Mouse (Mus musculus) lung, postnatal 14 days (tissue): Measurements from ENCODE around the gene Hoxb3.

ENCODE experiments used
- DNase-seq: peaks from one replicate; pipeline ENCODE4 v3.0.0; 2021

Gene Hoxb3

GRCm38 (mm10) chr11:96319071-96319902 lies 3.8 kb upstream of the Hoxb3 start:
- no peak for DNase-seq

GRCm38 (mm10) chr11:96319910-96320309 lies 3.2 kb upstream of the Hoxb3 start:
- no peak for DNase-seq

GRCm38 (mm10) chr11:96320688-96321087 lies 2.4 kb upstream of the Hoxb3 start:
- no peak for DNase-seq

- DNase-seq, result no peak
Measured at GRCm38 (mm10) chr11:96321846-96322245, 1.3 kb upstream of the Hoxb3 start.

GRCm38 (mm10) chr11:96322738-96323137 lies 388 bp upstream of the Hoxb3 start:
- DNase-seq, result no peak

GRCm38 (mm10) chr11:96324125-96324524 lies 999 bp downstream of the Hoxb3 start:
- no peak for DNase-seq

- no peak for DNase-seq
Measured at GRCm38 (mm10) chr11:96324965-96325364, 1.8 kb downstream of the Hoxb3 start.

- no peak for DNase-seq
Measured at GRCm38 (mm10) chr11:96325747-96326212, 2.7 kb downstream of the Hoxb3 start.

GRCm38 (mm10) chr11:96326705-96327104 lies 3.6 kb downstream of the Hoxb3 start:
- DNase-seq, result no peak

GRCm38 (mm10) chr11:96327122-96327521 lies 4.0 kb downstream of the Hoxb3 start:
- DNase-seq, result no peak

GRCm38 (mm10) chr11:96327750-96328149 lies 4.6 kb downstream of the Hoxb3 start:
- no peak for DNase-seq

- no peak for DNase-seq
Measured at GRCm38 (mm10) chr11:96328605-96329004, 5.5 kb downstream of the Hoxb3 start.

- no peak for DNase-seq
Measured at GRCm38 (mm10) chr11:96332105-96332504, 9.0 kb downstream of the Hoxb3 start.

- no peak for DNase-seq
Measured at GRCm38 (mm10) chr11:96332618-96333032, 9.5 kb downstream of the Hoxb3 start.

GRCm38 (mm10) chr11:96333241-96334001 lies 10.3 kb downstream of the Hoxb3 start:
- DNase-seq, result no peak

- DNase-seq, result no peak
Measured at GRCm38 (mm10) chr11:96334002-96334364, 10.9 kb downstream of the Hoxb3 start.

- no peak for DNase-seq
Measured at GRCm38 (mm10) chr11:96334998-96335397, 11.9 kb downstream of the Hoxb3 start.

- no peak for DNase-seq
Measured at GRCm38 (mm10) chr11:96336597-96336996, 13.5 kb downstream of the Hoxb3 start.

- DNase-seq, result no peak
Measured at GRCm38 (mm10) chr11:96337026-96337425, 13.9 kb downstream of the Hoxb3 start.

- DNase-seq, result no peak
Measured at GRCm38 (mm10) chr11:96338957-96339855, 16.1 kb downstream of the Hoxb3 start.

GRCm38 (mm10) chr11:96340698-96341365 lies 17.7 kb downstream of the Hoxb3 start:
- no peak for DNase-seq
